Mouse (Mus musculus) cortical plate, adult 2 months (tissue): ENCODE measurements at regions not wholly inside any gene's neighbourhood (a gene's known extent, or its start where the extent isn't known, plus 50 kb on each side); places are given as distances from the start of the nearest gene placed in this dataset.

Source experiments
- CTCF ChIP-seq: fragments of 200-500 bp; IDR thresholded peaks from 2 replicates; pipeline ENCODE4 v1.5.1; 2011; ENCODE audit warnings: mild to moderate bottlenecking, control low read depth, low read length; ENCODE audit not compliant: insufficient read depth; ENCODE audit errors: extremely low read depth
- POLR2A ChIP-seq: fragments of 200-500 bp; IDR thresholded peaks from 2 replicates; pipeline ENCODE4 v1.6.1; 2011; ENCODE audit warnings: mild to moderate bottlenecking, low read length, control low read depth; ENCODE audit not compliant: insufficient read depth; ENCODE audit errors: extremely low read depth

- TF ChIP-seq POLR2A (no peak), CTCF (no peak)
Measured at GRCm38 (mm10) chr10:68373875-68374274, 95.3 kb upstream of the Arid5b start.
